Mouse (Mus musculus) limb, embryonic 11.5 days (tissue): ENCODE measurements around the gene Ndufb7. TPM values are rescaled to one million over a fixed set of nuclear protein-coding genes. Genes with fewer than 3 reads are reported as not detected.

ENCODE experiments used
- ATAC-seq: fragments of 200-750 bp; cut with Nextera tagmentation; 2 replicates; pipeline ENCODE4 v1.8.0; 2017; ENCODE audit warnings: low read depth; ENCODE audit not compliant: insufficient number of reproducible peaks, low FRiP score, low TSS enrichment
- DNase-seq: peaks from one replicate; pipeline ENCODE4 v3.0.0-alpha.2; 2015; ENCODE audit warnings: low spot score
- H3K27ac ChIP-seq: fragments of 300-500 bp; sonication (generic); replicated peaks from 2 replicates; pipeline ENCODE4 v1.5.1; 2014; ENCODE audit warnings: low read depth, mild to moderate bottlenecking, low read length
- H3K27me3 ChIP-seq: fragments of 300-500 bp; sonication (generic); 2 replicates; pipeline ENCODE4 v1.6.1; 2014; ENCODE audit warnings: mild to moderate bottlenecking, low read length, mixed read lengths; ENCODE audit not compliant: control insufficient read depth, insufficient read depth
- H3K36me3 ChIP-seq: fragments of 300-500 bp; sonication (generic); 2 replicates; pipeline ENCODE4 v1.6.1; 2014; ENCODE audit warnings: mild to moderate bottlenecking, low read length, moderate library complexity, mixed read lengths; ENCODE audit not compliant: control insufficient read depth, insufficient read depth
- H3K4me1 ChIP-seq: fragments of 300-500 bp; sonication (generic); 2 replicates; pipeline ENCODE4 v1.6.1; 2014; ENCODE audit warnings: low read length, mixed read lengths; ENCODE audit not compliant: control insufficient read depth, insufficient read depth
- H3K4me2 ChIP-seq: fragments of 300-500 bp; sonication (generic); 2 replicates; pipeline ENCODE4 v1.6.1; 2014; ENCODE audit warnings: low read depth, mild to moderate bottlenecking, moderate library complexity; ENCODE audit not compliant: severe bottlenecking
- H3K4me3 ChIP-seq: fragments of 300-500 bp; sonication (generic); 2 replicates; pipeline ENCODE4 v1.5.1; 2014; ENCODE audit warnings: low read depth, low read length
- H3K9ac ChIP-seq: fragments of 300-500 bp; sonication (generic); 2 replicates; pipeline ENCODE4 v1.6.1; 2014; ENCODE audit warnings: mild to moderate bottlenecking, low read length
- H3K9me3 ChIP-seq: fragments of 300-500 bp; sonication (generic); 2 replicates; pipeline ENCODE4 v1.6.1; 2016; ENCODE audit warnings: low read length; ENCODE audit not compliant: control insufficient read depth
- WGBS: fragments of 180-500 bp; shearing (Covaris S2); extraction: QIAGEN DNeasy Blood & Tissue Kit; methylation state at CpG from one replicate; pipeline ENCODE4 v1.1.7; 2014; 5-methylcytosine and 5-hydroxymethylcytosine counted together
- polyA plus RNA-seq: library from polyadenylated mRNA; unstranded; fragments of >200 nt; fragmentation: Nextera tagmentation; extraction: Ambion mirVana; gene quantifications from 2 replicates; pipeline ENCODE4 v1.2.1, GENCODE M21; 2014

Gene Ndufb7
- polyA plus RNA-seq, 1 experiment from 2014 or later, result 331 TPM

DNA sequence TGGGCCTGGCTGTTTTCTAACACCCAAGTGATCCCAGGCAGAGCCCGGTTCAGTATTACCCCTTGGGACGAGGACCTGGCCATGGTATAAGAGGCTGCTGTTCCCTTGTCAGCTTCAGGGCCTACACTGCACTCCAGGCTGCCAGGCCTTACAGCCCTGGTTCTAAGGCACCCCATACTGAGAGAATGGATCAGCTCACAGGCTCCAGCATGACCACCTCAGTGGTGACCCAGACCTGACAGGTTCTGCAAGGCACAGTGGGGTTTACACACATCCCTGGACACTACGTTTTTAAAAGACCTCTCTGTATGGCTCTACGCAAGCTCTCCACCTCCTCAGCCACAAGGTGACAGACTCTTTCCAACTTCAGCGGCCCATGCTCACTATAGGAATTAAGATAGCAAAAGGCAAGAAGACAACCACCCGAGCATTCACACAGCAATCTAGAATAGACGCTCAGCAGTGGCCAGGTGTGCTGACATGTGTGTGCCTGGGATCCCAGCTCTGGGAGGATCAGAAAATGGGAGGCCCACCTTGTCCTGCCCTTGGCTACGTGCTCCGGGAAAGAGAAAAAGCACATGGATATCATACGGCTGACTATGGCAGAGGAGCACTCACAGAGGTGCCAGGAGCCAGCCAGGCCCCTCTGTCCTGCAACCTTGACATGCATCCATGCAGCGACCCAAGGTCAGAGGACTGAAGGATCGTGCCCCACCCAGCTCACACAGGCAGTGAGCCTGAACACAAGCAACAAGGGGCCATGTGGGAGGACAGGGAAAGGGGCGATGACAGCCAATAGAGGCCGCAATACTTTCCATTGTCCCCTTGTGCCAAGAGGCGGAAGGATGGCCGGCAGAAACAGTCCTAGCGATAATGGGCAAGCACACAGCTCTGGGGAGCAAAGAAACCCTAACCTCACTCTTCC is 11.9 kb downstream of the Ndufb7 start:
- no peaks in the 10 kb centered on the region for H3K27me3 ChIP-seq
- no peak overlapping the region for H3K4me2 ChIP-seq
- H3K27ac ChIP-seq, result no peak overlapping the region
- H3K4me3 ChIP-seq, result no peak overlapping the region
- peaks cover 4% of the 10 kb centered on the region for H3K36me3 ChIP-seq
- H3K9ac ChIP-seq, result no peak overlapping the region
- H3K9me3 ChIP-seq, result no peaks in the 10 kb centered on the region
- ATAC-seq, result no peak
- DNase-seq, result peak; percentile 18
- 78% methylated on average over 17 of the region's 17 CpGs for WGBS
- peaks cover 20% of the 10 kb centered on the region for H3K4me1 ChIP-seq

DNA sequence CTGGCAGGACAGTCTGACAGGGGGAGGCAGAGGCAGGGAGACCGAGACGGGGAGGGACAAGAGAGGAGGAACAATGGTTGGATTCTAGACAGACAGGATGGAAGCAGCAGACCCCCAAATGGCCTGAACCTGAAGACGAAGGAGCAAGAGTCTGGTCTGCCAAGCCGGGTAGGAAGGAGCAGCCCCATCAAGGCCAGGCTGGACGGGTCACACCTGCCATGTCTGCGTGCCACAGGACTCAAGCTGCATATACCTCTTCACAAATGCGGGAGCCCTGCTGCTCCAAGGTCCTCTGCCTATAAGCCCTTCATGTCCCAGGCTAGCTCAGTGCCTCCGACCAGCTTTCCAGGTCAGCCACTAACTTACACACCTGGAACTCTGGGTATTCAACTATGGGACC is 13.2 kb downstream of the Ndufb7 start:
- Histone ChIP-seq H3K4me3 (no peak overlapping the region), H3K27ac (no peak overlapping the region), H3K9me3 (no peaks in the 10 kb centered on the region), H3K4me2 (no peak overlapping the region), H3K36me3 (peaks cover 8% of the 10 kb centered on the region), H3K9ac (no peak overlapping the region), H3K27me3 (no peaks in the 10 kb centered on the region), H3K4me1 (peaks cover 18% of the 10 kb centered on the region)
- DNase-seq, result no peak
- no peak for ATAC-seq
- 92% methylated on average over 8 of the region's 8 CpGs for WGBS

DNA sequence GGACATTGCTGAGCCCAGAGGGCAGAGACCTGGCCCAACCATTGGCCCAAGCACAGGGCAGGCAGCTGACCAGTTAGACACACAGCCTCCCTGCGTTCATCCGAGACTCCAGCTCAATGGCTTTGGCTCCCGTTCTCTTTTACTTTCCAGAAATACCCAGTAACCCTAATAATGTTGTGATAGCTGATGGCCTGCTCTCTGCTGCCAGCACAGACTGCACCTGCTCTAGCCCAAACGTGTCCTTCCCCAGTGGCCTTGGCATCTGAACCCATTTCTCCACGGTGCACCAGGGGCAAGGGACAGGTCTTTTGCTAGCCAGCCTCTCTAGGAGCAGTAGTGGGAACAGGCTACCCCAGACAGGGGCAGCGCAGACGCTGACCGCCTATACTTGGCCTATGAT is 14.4 kb downstream of the Ndufb7 start:
- Histone ChIP-seq H3K27me3 (no peaks in the 10 kb centered on the region), H3K9ac (no peak overlapping the region), H3K27ac (no peak overlapping the region), H3K4me1 (peaks cover 18% of the 10 kb centered on the region), H3K4me2 (no peak overlapping the region), H3K4me3 (no peak overlapping the region), H3K36me3 (peaks cover 9% of the 10 kb centered on the region), H3K9me3 (no peaks in the 10 kb centered on the region)
- ATAC-seq (no peak), DNase-seq (no peak)
- 90% methylated on average over 8 of the region's 8 CpGs for WGBS

DNA sequence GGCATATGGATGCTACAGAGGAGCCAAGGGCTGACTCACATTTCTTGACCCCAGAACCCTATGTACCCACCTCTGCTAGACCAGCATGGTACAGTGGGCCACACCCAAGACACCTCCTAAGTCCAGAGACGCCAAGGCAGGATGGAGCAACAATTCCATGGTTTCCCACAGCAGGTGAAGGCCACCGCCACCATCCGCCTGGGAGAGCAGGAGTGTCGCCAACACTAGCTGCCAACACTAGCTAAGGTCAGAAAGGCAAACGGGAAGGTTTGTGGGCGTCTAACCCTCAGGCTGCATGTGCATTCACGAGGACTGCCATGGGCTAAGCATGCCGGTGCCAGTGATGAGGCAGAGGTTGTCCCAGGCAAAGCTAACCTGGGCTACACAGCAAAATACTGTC is 15.8 kb downstream of the Ndufb7 start:
- Histone ChIP-seq H3K9ac (no peak overlapping the region), H3K27ac (no peak overlapping the region), H3K9me3 (no peaks in the 10 kb centered on the region), H3K27me3 (no peaks in the 10 kb centered on the region), H3K4me1 (peaks cover 11% of the 10 kb centered on the region), H3K36me3 (peaks cover 9% of the 10 kb centered on the region), H3K4me2 (no peak overlapping the region), H3K4me3 (no peak overlapping the region)
- ATAC-seq (no peak), DNase-seq (no peak)
- WGBS, result 91% methylated on average over 8 of the region's 8 CpGs

DNA sequence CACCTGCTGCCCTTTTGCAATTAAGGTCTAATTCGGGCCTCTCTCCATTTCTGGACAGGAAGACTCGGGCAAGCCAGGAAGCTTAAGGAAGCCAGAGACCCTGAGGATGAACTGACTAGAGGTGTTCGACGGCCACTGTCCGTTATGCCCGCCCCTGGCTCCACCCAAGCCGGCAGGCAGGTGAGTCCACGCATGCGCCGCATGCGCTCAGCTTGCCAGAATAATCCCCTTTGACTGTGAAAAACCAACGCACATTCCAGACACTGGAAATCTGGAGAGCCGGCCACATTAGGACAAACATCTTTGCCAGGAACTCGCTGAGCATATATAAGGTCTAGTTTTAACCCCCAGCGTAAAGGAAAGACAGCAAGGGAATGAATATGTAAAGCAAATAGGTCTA is 16.8 kb downstream of the Ndufb7 start:
- peaks cover 9% of the 10 kb centered on the region for H3K36me3 ChIP-seq
- no peaks in the 10 kb centered on the region for H3K9me3 ChIP-seq
- DNase-seq (no peak), ATAC-seq (no peak)
- H3K27me3 ChIP-seq, result no peaks in the 10 kb centered on the region
- no peak overlapping the region for H3K4me3 ChIP-seq
- no peak overlapping the region for H3K27ac ChIP-seq
- H3K4me2 ChIP-seq, result no peak overlapping the region
- 86% methylated on average over 15 of the region's 15 CpGs for whole genome bisulfite sequencing
- peaks cover 3% of the 10 kb centered on the region; the same call in 1 of the 2 replicates for H3K4me1 ChIP-seq
- H3K9ac ChIP-seq, result no peak overlapping the region

DNA sequence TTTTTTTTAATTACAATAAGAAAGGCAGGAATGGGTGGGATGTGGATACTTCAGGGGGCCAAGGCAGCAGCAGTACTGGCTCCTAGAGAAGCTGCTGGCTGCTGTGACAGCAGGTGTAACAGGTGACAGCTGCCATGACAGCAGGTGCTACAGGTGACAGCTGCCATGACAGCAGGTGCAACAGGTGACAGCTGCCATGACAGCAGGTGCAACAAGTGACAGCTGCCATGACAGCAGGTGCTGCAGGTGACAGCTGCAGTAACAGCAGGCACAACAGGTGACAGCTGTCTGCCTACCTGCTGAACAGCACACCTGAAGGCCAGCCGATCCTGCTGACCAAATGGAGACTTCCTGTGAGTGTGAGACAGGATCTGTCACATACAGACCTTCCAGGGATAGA is 18.3 kb downstream of the Ndufb7 start:
- ATAC-seq (no peak), DNase-seq (no peak)
- peaks cover 7% of the 10 kb centered on the region for H3K36me3 ChIP-seq
- no peaks in the 10 kb centered on the region for H3K27me3 ChIP-seq
- H3K4me1 ChIP-seq, result no peaks in the 10 kb centered on the region
- H3K4me3 ChIP-seq, result no peak overlapping the region
- no peak overlapping the region for H3K4me2 ChIP-seq
- WGBS, result 93% methylated on average over 1 of the region's 1 CpGs
- no peaks in the 10 kb centered on the region for H3K9me3 ChIP-seq
- H3K27ac ChIP-seq, result no peak overlapping the region
- H3K9ac ChIP-seq, result no peak overlapping the region

DNA sequence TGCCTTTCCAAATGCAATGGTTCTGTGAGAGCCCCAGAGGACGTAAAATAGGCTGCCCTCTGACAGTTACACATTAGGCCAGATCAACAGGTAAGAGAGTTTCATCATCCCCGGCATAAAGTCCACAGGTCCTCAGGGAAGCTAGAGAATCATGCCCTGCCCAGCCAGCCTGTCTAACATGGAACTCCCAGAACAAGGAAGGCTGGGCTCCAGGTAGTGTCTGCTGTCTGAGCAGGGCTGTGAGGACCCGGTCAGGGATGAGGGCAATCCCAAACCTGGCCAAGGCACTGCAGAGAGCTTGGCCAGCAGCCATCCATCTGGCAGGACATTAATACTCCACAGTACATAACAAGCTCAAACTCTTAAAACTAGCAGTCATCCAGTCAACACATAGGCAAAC is 18.9 kb downstream of the Ndufb7 start:
- no peak for DNase-seq
- WGBS, result 86% methylated on average over 3 of the region's 3 CpGs
- H3K4me2 ChIP-seq, result no peak overlapping the region
- H3K27me3 ChIP-seq, result no peaks in the 10 kb centered on the region
- no peaks in the 10 kb centered on the region for H3K9me3 ChIP-seq
- H3K27ac ChIP-seq, result no peak overlapping the region
- peaks cover 9% of the 10 kb centered on the region for H3K36me3 ChIP-seq
- no peaks in the 10 kb centered on the region for H3K4me1 ChIP-seq
- no peak overlapping the region for H3K4me3 ChIP-seq
- no peak overlapping the region for H3K9ac ChIP-seq
- no peak for ATAC-seq

DNA sequence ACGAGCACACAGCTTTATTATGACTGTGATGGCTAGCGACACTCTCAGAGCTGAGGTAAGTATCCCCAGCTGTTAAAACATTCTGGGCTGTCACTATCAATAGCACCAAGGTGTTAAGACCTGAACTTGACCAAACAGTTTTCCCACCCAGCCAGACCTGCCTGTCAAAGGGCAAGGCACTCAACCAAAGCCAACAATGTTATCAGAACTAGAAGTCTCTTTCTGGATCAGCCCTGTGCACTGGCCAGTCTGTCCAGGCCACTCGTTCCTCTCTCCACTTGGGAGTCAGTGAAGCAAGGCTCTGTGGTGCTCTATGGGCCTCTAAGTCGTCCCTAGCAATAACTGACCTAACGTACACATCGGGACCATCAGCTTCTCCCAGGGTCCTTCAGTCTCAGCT is 21.2 kb downstream of the Ndufb7 start:
- no peak overlapping the region for H3K9ac ChIP-seq
- no peaks in the 10 kb centered on the region for H3K9me3 ChIP-seq
- WGBS, result 85% methylated on average over 6 of the region's 6 CpGs
- no peak overlapping the region for H3K27ac ChIP-seq
- H3K4me1 ChIP-seq, result peaks cover 4% of the 10 kb centered on the region
- DNase-seq (no peak), ATAC-seq (no peak)
- peaks cover 12% of the 10 kb centered on the region for H3K36me3 ChIP-seq
- H3K4me2 ChIP-seq, result no peak overlapping the region
- no peak overlapping the region for H3K4me3 ChIP-seq
- H3K27me3 ChIP-seq, result no peaks in the 10 kb centered on the region
